Mouse (Mus musculus) lung, adult 10 weeks (tissue): ENCODE data around the gene Rabepk. TPM values are rescaled to one million over a fixed set of nuclear protein-coding genes. Genes with fewer than 3 reads are reported as not detected.

Experiments
- polyA plus RNA-seq: library from polyadenylated mRNA; stranded (reverse); fragments of 350-450 nt; fragmentation: Illumina TruSeq; extraction: RNeasy Lipid Tissue Mini Kit (QIAGEN cat#74804); gene quantifications from one replicate; pipeline ENCODE4 v1.2.3, GENCODE M21; 2014; ENCODE audit warnings: low read depth, low replicate concordance; ENCODE audit not compliant: insufficient read depth

The Rabepk gene
- 16.4 TPM for polyA plus RNA-seq

DNA sequence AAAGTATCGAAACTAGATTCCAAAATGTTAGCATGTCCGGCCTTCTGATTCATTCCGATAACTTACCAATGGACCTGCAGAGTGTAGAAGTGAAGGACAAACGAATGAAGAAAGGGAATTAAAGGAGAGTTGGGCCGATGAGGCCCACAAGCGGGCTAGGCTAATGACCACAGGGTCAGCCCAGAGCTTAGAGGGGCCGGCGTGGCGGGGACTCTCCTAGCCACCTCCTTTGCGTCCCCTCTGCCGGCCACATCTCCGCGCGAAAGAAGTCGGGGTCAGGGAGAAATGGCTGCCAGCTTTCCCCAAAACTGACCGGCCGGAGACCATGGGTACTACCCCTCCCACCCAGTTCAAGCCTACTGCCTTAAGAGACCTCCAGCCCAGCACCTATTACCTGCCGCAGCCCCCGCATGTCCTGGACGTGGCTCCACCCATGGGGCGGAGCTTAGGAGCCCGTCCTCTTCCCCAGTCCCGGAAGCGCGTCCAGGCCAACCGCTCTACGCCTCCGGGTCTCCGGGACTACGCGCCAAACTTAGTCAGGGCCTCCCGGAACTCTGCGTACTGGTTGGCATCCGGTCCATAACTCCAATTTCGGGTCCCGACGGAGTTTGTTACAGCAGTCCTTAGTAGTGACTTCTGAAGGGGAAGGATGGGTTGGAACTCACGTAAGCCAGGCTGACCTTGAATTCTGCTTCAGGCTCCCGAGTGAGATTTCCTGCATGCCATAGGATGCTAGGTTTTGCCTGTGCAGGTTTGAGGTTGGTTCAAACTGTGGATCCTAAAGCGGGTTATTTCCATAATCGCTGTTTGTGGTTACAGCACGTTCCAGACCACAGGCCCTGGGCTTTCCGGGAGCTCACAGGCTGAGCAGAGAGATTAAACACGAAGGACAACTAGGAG is at the start of gene Rabepk:
Rabepk (minus strand) TSS at position 556 of the 900 bp plus-strand sequence.

DNA sequence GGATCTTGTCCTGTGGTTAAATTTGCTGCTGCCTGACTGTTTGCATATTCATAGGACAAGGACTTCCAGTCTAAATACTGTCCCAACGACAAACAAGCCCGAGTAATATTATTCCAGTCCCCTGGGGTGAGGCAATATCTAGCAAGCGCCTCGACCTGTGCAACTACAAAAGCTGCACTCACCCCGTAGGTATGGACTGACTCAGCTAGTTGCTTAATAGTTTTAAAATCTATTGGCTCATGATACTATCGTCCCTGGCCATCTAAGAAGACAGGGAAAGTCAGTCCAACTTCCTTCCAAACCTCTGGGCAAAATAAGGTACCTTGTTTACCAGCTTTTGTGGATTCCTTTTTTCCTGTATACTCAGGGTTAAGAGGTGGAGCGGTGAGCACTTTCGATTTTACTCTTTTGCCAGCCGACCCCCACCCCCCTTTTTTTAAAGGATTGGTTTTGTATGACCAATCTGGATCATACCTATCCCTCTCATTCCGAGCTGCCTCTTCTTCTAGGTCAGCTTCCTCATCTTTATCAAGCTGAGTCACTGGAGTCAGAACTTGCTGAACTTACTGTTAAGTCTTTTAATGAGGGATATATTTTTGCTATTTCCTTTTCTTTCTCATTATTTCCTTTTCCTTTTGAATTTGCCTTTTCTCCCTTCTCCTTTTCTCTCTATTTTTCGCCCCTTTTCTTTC is 33.2 kb upstream of the Rabepk start, which contains the start of gene Gm34653:
Gm34653 (plus strand) TSS at position 242 of the 692 bp plus-strand sequence.

DNA sequence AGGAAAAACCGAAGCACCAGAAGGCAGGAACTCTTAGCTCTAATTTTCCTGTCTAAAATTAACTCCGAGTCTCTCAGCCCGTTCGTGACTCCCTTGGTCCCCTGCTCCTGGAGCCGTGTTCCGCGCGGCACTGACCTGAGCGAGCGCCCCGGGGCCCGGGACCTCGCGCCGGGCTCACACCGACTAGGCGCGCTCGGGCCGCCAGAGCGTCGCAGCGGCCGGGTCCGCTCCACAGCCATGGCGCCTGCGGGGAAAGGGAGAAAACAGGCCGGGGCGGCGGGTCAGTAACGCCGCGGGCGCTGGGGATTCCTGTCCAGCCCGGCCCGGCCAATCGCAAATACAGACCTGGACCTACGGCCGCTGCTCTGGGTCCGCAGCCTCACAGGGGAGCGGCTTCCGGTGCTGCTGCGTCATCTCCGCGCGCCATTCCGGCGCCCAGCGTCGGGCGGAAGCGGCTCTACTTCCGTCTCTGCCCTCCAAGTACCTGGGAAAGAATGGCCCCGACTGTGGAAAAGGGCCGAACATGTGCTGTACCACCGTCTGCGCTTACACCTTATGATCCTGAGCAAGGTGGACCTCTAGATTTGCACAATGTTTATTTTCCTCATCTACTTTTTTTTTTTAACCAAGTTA is 26.2 kb upstream of the Rabepk start, which contains the start of gene Fbxw2:
Fbxw2 (minus strand) TSS at position 485 of the 633 bp plus-strand sequence.

DNA sequence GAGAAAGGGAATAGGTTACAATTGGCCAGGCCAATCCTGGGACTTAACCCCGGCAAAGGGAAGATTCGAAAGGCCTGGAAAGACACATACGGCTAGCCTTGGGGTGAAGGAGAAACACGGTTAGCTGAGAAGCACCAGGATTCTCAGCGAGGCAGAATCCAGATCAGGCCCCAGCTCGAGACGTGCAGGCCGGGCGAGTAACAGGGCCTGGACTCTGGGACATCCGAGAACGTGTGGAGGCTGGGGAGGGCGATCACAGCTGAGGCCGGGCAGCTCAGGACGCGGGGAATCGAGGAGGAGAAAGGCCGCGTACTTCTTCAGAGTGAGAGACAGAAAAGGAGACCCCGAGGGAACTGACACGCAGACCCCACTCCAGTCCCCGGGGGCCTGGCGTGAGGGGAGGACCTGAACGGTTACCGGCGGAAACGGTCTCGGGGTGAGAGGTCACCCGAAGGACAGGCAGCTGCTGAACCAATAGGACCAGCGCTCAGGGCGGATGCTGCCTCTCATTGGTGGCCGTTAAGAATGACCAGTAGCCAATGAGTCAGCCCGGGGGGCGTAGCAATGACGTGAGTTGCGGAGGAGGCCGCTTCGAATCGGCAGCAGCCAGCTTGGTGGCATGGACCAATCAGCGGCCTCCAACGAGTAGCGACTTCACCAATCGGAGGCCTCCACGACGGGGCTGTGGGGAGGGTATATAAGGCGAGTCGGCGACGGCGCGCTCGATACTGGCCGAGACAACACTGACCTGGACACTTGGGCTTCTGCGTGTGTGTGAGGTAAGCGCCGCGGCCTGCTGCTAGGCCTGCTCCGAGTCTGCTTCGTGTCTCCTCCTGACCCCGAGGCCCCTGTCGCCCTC is 28.1 kb downstream of the Rabepk start, which contains the start of gene Hspa5:
Hspa5 (plus strand) TSS at position 603 of the 859 bp plus-strand sequence.

DNA sequence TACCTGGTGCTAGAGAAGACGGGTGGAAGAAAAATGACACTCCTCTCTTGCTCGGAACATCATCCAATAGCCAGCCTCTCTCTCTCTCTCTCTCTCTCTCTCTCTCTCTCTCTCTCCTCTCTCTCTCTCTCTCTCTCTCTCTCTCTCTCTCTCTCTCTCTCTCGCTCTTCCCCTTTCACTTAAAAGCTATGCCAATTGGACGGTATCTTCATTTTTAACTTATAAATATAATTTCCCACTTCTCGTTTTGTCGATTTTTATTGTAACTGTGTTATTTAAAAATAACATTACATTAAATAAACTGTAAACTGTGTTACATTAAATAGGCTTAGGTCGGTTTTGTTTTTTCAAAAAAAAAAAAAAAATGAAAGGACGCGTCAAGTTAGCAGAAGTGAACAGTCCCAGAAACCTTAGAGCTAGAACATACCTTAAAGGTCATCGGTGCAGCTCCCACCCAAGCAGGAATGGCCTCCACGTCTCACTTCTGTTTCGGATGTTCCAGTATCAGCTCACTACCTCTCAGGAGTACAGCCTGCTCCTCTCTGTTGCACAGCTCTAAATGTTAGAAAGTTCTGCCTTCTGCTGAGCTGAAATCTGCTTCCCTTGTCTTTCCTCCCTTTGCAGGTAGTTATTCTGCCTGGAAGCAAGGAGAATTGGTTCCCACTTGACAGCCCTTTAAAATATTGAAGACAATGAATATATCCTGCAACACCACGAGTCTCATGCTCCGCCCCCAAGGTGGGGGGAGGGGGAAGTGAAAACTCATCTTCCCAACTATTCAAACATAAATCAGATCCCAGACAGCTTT is 45.0 kb downstream of the Rabepk start, which contains the start of gene Gapvd1:
Gapvd1 (minus strand) TSS at position 682 of the 808 bp plus-strand sequence.

Other genes with a start within 250 kb of the Rabepk start
- gene Gapvd1, start 44.7 kb downstream of the Rabepk start, polyA plus RNA-seq = 17.1 TPM
- gene Hspa5, start 27.9 kb downstream of the Rabepk start, polyA plus RNA-seq = 347 TPM
- 62.3 TPM for gene Fbxw2, start 26.4 kb upstream of the Rabepk start, polyA plus RNA-seq
- not detected for gene Gm34653, start 33.1 kb upstream of the Rabepk start, polyA plus RNA-seq
- 8.1 TPM for gene Cutal, start 74.5 kb upstream of the Rabepk start, polyA plus RNA-seq
- 32.4 TPM for gene Psmd5, start 75.1 kb upstream of the Rabepk start, polyA plus RNA-seq
- 0.84 TPM for gene Phf19, start 114.1 kb upstream of the Rabepk start, polyA plus RNA-seq
- 39.9 TPM for gene Traf1, start 161.9 kb upstream of the Rabepk start, polyA plus RNA-seq